Mouse (Mus musculus): ENCODE measurements around the gene Slc35f6. TPM values are rescaled to one million over a fixed set of nuclear protein-coding genes. Genes with fewer than 3 reads are reported as not detected.
A peak's percentile ranks its signal among the peaks of the same experiment; 100 is the strongest.

The Slc35f6 gene
- polyA plus RNA-seq, 1 experiment = 80.2 TPM

DNA sequence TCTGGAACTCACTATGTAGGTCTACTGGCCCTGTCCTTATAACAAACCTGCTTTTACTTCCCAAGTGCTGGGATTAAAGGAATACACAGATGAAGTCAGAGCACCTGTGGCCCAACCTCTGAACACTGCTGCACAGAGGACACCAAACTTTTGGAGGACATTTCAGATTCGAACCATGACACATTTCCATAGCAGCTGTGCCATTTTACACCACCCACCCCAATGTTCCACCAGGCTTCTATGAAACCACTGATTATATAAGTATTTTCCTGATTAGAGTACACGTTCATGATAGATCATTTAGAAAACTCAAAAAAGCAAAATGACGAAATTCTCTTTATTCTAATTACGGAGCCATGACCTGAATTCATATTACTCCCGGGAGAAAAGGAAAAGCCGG is 18.2 kb downstream of the Slc35f6 start:
- TF ChIP-seq POLR2A (IDR thresholded peaks at IDR 0.05; ENCODE audit: low read depth, low read length) = no peak
- no peak for TF ChIP-seq CTCF (IDR thresholded peaks at IDR 0.05; ENCODE audit: extremely low read depth, insufficient read length, insufficient replicate concordance, low read depth, low read length)
- H3K4me1 ChIP-seq (ENCODE audit: control insufficient read depth, insufficient read depth, insufficient read length, low read length) = peaks cover 2% of the 10 kb centered on the region; the same call in 1 of the 2 replicates
- no peaks in the 10 kb centered on the region for H3K36me3 ChIP-seq (ENCODE audit: control insufficient read depth, insufficient read depth, low read length)
- peak overlapping the region; percentile 84 for H3K4me3 ChIP-seq (ENCODE audit: low read depth, low read length)
- peak overlapping the region; percentile 88 for H3K27ac ChIP-seq (ENCODE audit: insufficient read depth, low read depth, low read length)
- 19% methylated on average over 6 of the region's 6 CpGs for WGBS
- H3K27me3 ChIP-seq (ENCODE audit: control insufficient read depth, insufficient read depth, low read length) = no peaks in the 10 kb centered on the region

DNA sequence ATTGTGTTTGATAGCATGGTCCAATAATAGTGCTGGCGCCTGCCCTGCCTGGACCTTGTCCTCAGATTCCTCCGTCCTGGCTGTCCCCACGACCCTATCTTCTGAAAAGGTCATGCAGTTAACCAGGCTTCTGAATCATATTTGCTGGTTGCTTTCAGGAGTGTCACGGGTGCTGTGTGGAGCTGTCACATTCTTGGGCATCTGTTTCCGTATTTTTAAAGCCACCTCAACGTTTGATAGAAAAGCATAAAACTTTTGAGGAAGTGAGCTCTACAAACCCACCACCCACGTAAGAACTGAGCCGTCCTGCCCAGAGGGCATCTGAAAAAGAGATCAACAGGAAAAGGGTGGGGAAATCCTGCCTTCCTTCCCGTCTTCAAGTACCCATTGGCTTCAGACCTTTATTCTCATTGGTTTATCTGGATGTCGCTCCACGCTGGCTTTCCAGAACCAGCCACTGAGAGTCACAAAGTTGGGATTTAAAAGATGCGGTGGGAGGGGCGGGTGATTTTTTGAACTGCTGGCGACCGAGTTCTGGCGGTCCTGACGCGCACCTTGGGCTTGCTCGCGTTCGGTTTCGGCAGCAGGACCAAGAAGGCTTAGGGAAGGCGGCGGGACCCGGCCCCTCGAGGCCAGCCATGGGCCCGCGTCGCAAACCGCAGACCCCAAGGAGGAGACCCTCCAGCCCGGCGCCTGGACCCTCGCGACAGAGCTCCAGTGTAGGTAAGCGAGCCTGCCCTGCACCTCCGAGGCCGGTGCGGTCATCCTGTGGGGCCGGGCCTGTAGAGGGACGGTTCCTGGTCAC is 18.9 kb downstream of the Slc35f6 start, which contains the start of gene Cenpa:
Gene Cenpa (plus strand): TSS at position 387 of the 805 bp plus-strand sequence.
- TF ChIP-seq POLR2A (IDR thresholded peaks at IDR 0.05; ENCODE audit: low read depth, low read length) (peak; percentile 69), CTCF (IDR thresholded peaks at IDR 0.05; ENCODE audit: extremely low read depth, insufficient read length, insufficient replicate concordance, low read depth, low read length) (no peak)
- Histone ChIP-seq H3K4me1 (ENCODE audit: control insufficient read depth, insufficient read depth, insufficient read length, low read length) (peaks cover 2% of the 10 kb centered on the region; the same call in 1 of the 2 replicates), H3K36me3 (ENCODE audit: control insufficient read depth, insufficient read depth, low read length) (no peaks in the 10 kb centered on the region), H3K4me3 (ENCODE audit: low read depth, low read length) (peak within 1 kb of the TSS; percentile 84), H3K27ac (ENCODE audit: insufficient read depth, low read depth, low read length) (peak within 1 kb of the TSS; percentile 88), H3K27me3 (ENCODE audit: control insufficient read depth, insufficient read depth, low read length) (no peaks in the 10 kb centered on the region)
- under 1% methylated on average over 40 of the region's 40 CpGs for WGBS

DNA sequence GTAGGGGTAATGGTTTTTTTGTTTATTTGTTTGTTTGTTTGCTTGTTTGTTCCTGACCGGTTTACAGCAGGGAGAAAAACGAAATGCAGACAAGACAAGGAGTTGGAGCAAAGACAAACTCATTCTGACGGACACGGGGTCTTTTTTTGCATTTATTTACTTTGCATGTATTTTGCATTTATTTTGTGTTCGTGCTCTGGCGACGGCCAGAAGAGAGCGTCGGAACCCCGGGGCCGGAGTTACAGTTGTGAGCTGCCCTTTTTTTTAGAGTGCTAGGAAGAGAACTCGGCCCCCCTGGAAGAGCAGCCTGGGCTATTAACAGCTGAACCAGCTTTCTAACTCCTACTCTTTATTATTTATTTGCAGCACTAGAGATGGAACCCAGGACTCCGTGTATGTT is 19.5 kb downstream of the Slc35f6 start:
- peaks cover 3% of the 10 kb centered on the region for H3K36me3 ChIP-seq (ENCODE audit: control insufficient read depth, insufficient read depth, low read length)
- 0 out of 2 replicates have a peak overlapping the region, but pooled peaks have one; percentile 19 for H3K27ac ChIP-seq (ENCODE audit: insufficient read depth, low read depth, low read length)
- under 1% methylated on average over 13 of the region's 13 CpGs for WGBS
- TF ChIP-seq CTCF (IDR thresholded peaks at IDR 0.05; ENCODE audit: extremely low read depth, insufficient read length, insufficient replicate concordance, low read depth, low read length) (no peak), POLR2A (IDR thresholded peaks at IDR 0.05; ENCODE audit: low read depth, low read length) (no peak)
- H3K4me3 ChIP-seq (ENCODE audit: low read depth, low read length) = peak overlapping the region; percentile 84
- no peaks in the 10 kb centered on the region for H3K27me3 ChIP-seq (ENCODE audit: control insufficient read depth, insufficient read depth, low read length)
- peaks cover 2% of the 10 kb centered on the region; the same call in 1 of the 2 replicates for H3K4me1 ChIP-seq (ENCODE audit: control insufficient read depth, insufficient read depth, insufficient read length, low read length)

DNA sequence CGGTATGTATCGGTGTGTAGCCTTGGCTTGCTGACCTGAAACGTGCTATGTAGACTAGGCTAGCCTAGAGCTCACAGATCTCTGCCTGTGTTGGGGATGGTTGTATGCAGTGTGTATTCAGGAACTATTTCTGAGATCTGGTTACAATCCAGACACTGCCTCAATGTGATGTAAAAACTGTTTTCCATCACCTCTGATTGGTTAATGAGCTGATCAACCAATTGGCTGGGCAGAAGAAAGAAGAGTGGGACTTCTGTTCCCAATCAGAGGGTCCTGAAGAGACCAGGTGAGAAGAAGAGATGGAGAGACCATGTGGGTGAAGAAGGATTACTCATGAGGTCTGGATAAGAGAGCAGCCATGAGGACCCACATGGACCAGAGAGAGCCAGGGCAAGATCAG is 20.0 kb downstream of the Slc35f6 start:
- Histone ChIP-seq H3K36me3 (ENCODE audit: control insufficient read depth, insufficient read depth, low read length) (peaks cover 7% of the 10 kb centered on the region), H3K27me3 (ENCODE audit: control insufficient read depth, insufficient read depth, low read length) (no peaks in the 10 kb centered on the region), H3K4me3 (ENCODE audit: low read depth, low read length) (peak overlapping the region; percentile 84; the same call in 1 of the 2 replicates), H3K4me1 (ENCODE audit: control insufficient read depth, insufficient read depth, insufficient read length, low read length) (peaks cover 2% of the 10 kb centered on the region; the same call in 1 of the 2 replicates), H3K27ac (ENCODE audit: insufficient read depth, low read depth, low read length) (no peak overlapping the region)
- TF ChIP-seq POLR2A (IDR thresholded peaks at IDR 0.05; ENCODE audit: low read depth, low read length) (no peak), CTCF (IDR thresholded peaks at IDR 0.05; ENCODE audit: extremely low read depth, insufficient read length, insufficient replicate concordance, low read depth, low read length) (no peak)
- WGBS = 9% methylated on average over 3 of the region's 3 CpGs

DNA sequence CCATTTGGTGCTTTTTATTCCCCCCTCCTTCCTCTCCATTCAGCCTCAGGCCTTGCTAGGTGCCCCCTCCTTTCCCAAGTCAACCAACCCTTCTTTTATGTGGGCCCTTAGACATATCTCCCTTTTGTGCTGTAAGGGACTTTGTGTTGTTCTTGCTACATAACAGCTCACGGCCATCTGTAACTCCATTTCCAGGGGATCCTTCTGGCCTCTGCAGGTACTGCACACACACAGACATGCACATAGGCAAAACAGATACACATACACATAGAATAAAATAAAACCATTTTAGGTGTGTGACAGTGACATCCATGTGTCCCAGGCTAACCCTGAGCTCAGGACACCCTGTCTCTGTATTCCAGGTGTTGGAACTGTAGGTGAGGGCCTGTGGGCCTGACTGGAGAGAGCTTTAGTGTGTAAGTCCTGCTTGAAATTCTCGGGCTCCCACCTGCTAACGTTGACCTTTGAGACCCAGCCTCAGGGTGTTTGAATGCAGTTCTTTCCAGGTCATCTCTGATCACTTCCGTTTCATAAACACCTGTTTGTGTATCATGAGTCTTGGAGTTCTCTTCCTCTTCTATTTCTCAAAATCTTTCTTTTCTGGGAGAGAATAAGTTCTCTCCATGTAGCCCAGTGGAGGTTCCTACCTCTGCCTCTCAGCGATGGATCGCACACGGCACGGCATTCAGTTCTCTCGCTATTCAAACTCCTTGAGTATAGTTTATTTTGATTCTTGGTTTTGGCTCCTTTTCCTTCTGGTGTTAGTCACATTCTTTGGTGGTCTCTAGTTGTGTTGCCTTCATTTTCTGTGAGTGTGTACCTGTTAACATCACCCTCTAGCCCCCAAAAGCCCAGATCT is 21.1 kb downstream of the Slc35f6 start:
- 68% methylated on average over 9 of the region's 9 CpGs for WGBS
- no peak overlapping the region for H3K4me3 ChIP-seq (ENCODE audit: low read depth, low read length)
- peaks cover 13% of the 10 kb centered on the region for H3K36me3 ChIP-seq (ENCODE audit: control insufficient read depth, insufficient read depth, low read length)

DNA sequence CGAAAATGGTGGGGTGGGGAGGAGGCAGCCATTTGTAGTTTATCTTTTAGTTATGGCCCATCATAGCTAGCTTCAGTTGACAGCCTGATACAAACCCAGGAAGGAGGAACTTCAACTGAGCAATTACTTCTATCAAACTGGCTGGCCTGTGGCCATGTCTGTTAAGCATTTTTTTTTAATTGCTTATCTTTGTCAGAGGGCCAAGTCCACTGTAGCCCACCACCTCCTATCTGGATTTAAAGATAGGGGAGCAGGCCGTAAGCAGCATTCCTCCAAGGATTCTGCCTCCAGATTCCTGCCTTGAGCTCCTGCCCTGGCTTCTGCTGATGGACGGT is 21.7 kb downstream of the Slc35f6 start:
- Histone ChIP-seq H3K27me3 (ENCODE audit: control insufficient read depth, insufficient read depth, low read length) (no peaks in the 10 kb centered on the region), H3K27ac (ENCODE audit: insufficient read depth, low read depth, low read length) (no peak overlapping the region), H3K4me3 (ENCODE audit: low read depth, low read length) (no peak overlapping the region), H3K36me3 (ENCODE audit: control insufficient read depth, insufficient read depth, low read length) (peaks cover 13% of the 10 kb centered on the region), H3K4me1 (ENCODE audit: control insufficient read depth, insufficient read depth, insufficient read length, low read length) (peaks cover 2% of the 10 kb centered on the region; the same call in 1 of the 2 replicates)
- no peak for TF ChIP-seq POLR2A (IDR thresholded peaks at IDR 0.05; ENCODE audit: low read depth, low read length)
- TF ChIP-seq CTCF (IDR thresholded peaks at IDR 0.05; ENCODE audit: extremely low read depth, insufficient read length, insufficient replicate concordance, low read depth, low read length) = no peak
- 46% methylated on average over 3 of the region's 3 CpGs for WGBS

More for the DNA sequence above, 21.1 kb downstream of the Slc35f6 start:
- Histone ChIP-seq H3K27me3 (ENCODE audit: control insufficient read depth, insufficient read depth, low read length) (no peaks in the 10 kb centered on the region), H3K4me1 (ENCODE audit: control insufficient read depth, insufficient read depth, insufficient read length, low read length) (peaks cover 2% of the 10 kb centered on the region; the same call in 1 of the 2 replicates), H3K27ac (ENCODE audit: insufficient read depth, low read depth, low read length) (no peak overlapping the region)
- TF ChIP-seq POLR2A (IDR thresholded peaks at IDR 0.05; ENCODE audit: low read depth, low read length) = no peak
- no peak for TF ChIP-seq CTCF (IDR thresholded peaks at IDR 0.05; ENCODE audit: extremely low read depth, insufficient read length, insufficient replicate concordance, low read depth, low read length)

All from small intestine, adult 2 months (tissue).